Mouse (Mus musculus) midbrain, embryonic 13.5 days (tissue): Measurements from ENCODE around the gene Mthfsd. TPM values are rescaled to one million over a fixed set of nuclear protein-coding genes. Genes with fewer than 3 reads are reported as not detected.

Experiments
- ATAC-seq: fragments of 200-750 bp; cut with Nextera tagmentation; 2 replicates; pipeline ENCODE4 v1.8.0; 2017; ENCODE audit warnings: mild to moderate bottlenecking, moderate TSS enrichment, moderate library complexity
- H3K27ac ChIP-seq: fragments of 300-500 bp; sonication (generic); 2 replicates; pipeline ENCODE4 v1.5.1; 2015; ENCODE audit warnings: inconsistent platforms, mild to moderate bottlenecking, moderate library complexity
- H3K27me3 ChIP-seq: fragments of 300-500 bp; sonication (generic); 2 replicates; pipeline ENCODE4 v1.6.1; 2015; ENCODE audit warnings: mild to moderate bottlenecking, inconsistent platforms
- H3K36me3 ChIP-seq: fragments of 300-500 bp; sonication (generic); 2 replicates; pipeline ENCODE4 v1.6.1; 2015; ENCODE audit warnings: mild to moderate bottlenecking, inconsistent platforms
- H3K4me1 ChIP-seq: fragments of 300-500 bp; sonication (generic); replicated peaks from 2 replicates; pipeline ENCODE4 v1.6.1; 2015; ENCODE audit warnings: inconsistent platforms
- H3K4me2 ChIP-seq: fragments of 300-500 bp; sonication (generic); replicated peaks from 2 replicates; pipeline ENCODE4 v1.6.1; 2015; ENCODE audit warnings: moderate library complexity, mild to moderate bottlenecking, inconsistent platforms
- H3K4me3 ChIP-seq: fragments of 300-500 bp; sonication (generic); replicated peaks from 2 replicates; pipeline ENCODE4 v1.5.1; 2015; ENCODE audit warnings: mild to moderate bottlenecking, inconsistent platforms
- H3K9ac ChIP-seq: fragments of 300-500 bp; sonication (generic); replicated peaks from 2 replicates; pipeline ENCODE4 v1.6.1; 2015; ENCODE audit warnings: mild to moderate bottlenecking, inconsistent platforms
- H3K9me3 ChIP-seq: fragments of 300-500 bp; sonication (generic); 2 replicates; pipeline ENCODE4 v1.6.1; 2016; ENCODE audit warnings: mild to moderate bottlenecking, inconsistent platforms
- WGBS: fragments of 180-500 bp; shearing (Covaris S2); methylation state at CpG from one replicate; pipeline ENCODE4 v1.1.7; 2015; 5-methylcytosine and 5-hydroxymethylcytosine counted together
- polyA plus RNA-seq: library from polyadenylated mRNA; unstranded; fragments of >200 nt; fragmentation: Nextera tagmentation; extraction: Ambion mirVana; gene quantifications from 2 replicates; pipeline ENCODE4 v1.2.1, GENCODE M21; 2015

Mthfsd gene
- polyA plus RNA-seq, 1 experiment from 2014 or later = 60.7 TPM

DNA sequence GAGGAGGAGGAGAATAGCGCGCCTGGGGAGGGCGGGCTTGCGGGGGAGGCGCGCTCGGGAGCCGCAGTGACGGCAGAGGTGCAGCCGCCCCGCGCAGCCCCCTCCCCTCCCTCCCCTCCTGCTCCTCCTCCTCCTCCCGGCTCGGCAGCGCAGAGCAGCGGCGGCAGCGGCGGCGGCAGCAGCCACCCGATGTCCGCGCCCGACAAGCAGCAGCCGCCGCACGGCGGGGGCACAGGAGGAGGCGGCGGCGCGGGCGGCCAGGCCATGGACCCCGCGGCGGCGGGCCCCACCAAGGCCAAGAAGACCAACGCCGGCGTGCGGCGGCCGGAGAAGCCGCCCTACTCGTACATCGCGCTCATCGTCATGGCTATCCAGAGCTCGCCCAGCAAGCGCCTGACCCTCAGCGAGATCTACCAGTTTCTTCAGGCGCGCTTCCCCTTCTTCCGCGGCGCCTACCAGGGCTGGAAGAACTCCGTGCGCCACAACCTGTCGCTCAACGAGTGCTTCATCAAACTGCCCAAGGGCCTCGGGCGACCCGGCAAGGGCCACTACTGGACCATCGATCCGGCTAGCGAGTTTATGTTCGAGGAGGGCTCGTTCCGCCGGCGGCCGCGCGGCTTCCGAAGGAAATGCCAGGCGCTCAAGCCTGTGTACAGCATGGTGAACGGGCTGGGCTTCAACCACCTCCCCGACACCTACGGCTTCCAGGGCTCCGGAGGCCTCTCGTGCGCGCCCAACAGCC lies 23.8 kb downstream of the Mthfsd start, which contains the start of gene Foxf1:
Gene Foxf1 (plus strand): TSS at position 177 of the 742 bp plus-strand sequence.
- WGBS = under 1% methylated on average over 64 of the region's 83 CpGs
- peak within 1 kb of the TSS; percentile 12; the same call in 1 of the 2 replicates for H3K9ac ChIP-seq

DNA sequence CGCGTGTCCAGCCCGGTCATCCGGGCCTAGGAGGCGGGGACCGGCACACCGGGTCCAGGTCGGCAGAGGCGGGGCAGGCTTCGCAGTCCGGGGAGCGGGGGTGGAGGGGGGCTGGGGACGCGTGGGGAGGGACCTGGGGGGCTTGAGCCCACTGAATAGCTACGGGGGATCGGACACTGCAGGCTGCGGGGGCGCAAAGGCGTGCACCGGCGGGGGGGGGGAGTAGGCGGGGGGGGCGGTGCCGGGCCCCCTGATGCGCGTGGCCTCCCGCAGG lies 24.3 kb downstream of the Mthfsd start:
- H3K4me3 ChIP-seq = peak overlapping the region; percentile 38
- peaks cover 99% of the 10 kb centered on the region for H3K27me3 ChIP-seq
- WGBS = 2% methylated on average over 11 of the region's 27 CpGs
- H3K9ac ChIP-seq = 0 out of 2 replicates have a peak overlapping the region, but pooled peaks have one; percentile 12
- ATAC-seq = peak; percentile 37; the same call in 1 of the 2 replicates
- H3K9me3 ChIP-seq = no peaks in the 10 kb centered on the region
- H3K27ac ChIP-seq = no peak overlapping the region
- peak overlapping the region; percentile 66 for H3K4me2 ChIP-seq
- no peaks in the 10 kb centered on the region for H3K36me3 ChIP-seq
- peaks cover 26% of the 10 kb centered on the region for H3K4me1 ChIP-seq

More for the DNA sequence above, 23.8 kb downstream of the Mthfsd start, which contains the start of gene Foxf1:
- Histone ChIP-seq H3K36me3 (no peaks in the 10 kb centered on the region), H3K27me3 (peaks cover 99% of the 10 kb centered on the region), H3K9me3 (no peaks in the 10 kb centered on the region), H3K4me2 (peak within 1 kb of the TSS; percentile 66), H3K27ac (no peak within 1 kb of the TSS), H3K4me1 (peaks cover 26% of the 10 kb centered on the region), H3K4me3 (peak within 1 kb of the TSS; percentile 38)
- ATAC-seq = no peak

DNA sequence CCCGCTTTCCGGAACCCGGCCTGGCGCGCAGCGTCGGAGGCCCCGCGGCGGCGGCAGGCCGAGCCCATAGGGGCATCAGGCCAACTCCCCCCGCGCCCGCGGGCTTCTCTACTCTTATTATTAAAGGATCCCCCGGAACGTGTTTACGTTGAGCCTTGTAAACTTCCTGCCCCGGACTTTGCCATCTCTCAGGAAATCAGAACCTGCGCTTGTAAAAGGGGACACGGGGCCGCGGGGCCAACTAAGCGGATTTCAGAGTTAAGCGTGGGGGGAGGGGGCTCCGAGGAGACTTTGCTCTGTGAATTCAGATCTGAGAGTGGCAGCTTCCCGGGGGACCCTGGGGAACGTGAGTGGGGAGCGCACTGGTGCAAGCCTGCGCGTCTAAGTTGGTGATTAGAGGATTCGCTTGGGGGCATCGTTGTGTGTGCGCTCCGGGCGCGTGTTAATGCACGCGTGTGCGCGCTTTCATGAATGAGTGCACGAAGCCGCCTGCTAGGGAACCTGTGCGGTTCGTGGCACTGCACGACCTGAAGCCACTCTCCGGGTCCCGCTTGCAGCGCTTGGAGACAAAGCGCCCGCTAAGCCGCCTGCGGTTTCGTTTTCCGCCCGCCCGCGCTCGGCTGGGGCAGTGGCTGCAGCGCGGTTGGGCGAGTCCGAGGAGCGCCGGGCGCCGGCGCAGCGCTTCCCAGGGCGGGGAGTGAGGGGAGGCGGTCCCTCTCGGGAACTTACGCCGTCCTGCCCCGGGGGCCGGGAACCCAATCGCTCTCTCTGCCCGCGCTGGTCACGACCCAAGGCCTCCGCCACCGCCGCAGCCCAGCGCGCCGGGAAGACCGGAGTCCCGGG lies 24.9 kb downstream of the Mthfsd start:
- Histone ChIP-seq H3K9ac (0 out of 2 replicates have a peak overlapping the region, but pooled peaks have one; percentile 12), H3K36me3 (no peaks in the 10 kb centered on the region), H3K27me3 (peaks cover 99% of the 10 kb centered on the region), H3K9me3 (no peaks in the 10 kb centered on the region), H3K4me1 (peaks cover 26% of the 10 kb centered on the region), H3K27ac (no peak overlapping the region), H3K4me3 (peak overlapping the region; percentile 38), H3K4me2 (peak overlapping the region; percentile 66)
- under 1% methylated on average over 89 of the region's 89 CpGs for WGBS
- peak; percentile 40 for ATAC-seq

DNA sequence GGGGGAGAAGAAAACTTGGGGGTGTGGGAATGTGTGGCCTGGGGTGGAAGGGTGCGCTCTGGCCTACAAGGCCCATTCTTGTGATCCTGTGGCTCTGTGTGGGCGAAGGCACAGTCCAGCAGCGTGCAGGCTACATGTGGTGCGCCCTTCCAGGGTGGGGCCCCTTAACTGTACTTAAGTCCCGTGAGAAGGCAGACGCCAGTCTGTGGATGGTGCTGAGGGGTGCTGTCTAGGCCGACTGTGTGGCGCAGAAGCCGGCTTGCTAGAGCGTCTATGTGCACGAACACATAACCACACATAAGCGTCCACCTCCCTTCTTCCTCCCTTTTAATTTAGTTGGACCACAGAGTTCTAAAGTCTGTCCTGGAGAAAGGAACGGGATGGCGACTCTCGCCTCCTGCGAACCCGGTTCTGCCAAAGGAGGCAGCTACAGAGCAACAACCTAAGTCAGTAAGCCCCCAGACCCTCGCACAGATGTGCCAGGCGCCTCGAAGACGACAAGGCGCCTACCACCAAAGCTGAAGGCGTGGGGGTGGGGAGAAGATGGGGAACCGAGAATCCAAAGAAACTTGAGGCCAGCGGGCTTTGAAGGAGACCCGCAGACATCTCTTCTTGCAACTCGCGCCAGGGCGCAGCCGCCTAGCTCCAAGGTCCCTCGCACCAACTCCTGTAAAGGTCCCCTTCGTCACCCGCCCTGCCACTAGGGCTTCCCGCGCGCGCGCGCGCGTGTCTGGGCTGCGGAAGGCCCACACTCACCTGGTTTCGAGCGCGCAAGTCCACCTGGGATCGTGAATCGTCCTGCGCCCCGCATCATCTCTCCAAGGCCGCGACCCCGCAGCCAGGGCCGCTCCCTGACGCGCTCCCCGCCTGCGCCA lies 25.7 kb downstream of the Mthfsd start:
- Histone ChIP-seq H3K4me3 (peak overlapping the region; percentile 38), H3K4me1 (peaks cover 26% of the 10 kb centered on the region), H3K9ac (no peak overlapping the region), H3K27ac (no peak overlapping the region), H3K27me3 (peaks cover 99% of the 10 kb centered on the region), H3K4me2 (peak overlapping the region; percentile 66), H3K36me3 (no peaks in the 10 kb centered on the region), H3K9me3 (no peaks in the 10 kb centered on the region)
- no peak for ATAC-seq
- under 1% methylated on average over 57 of the region's 57 CpGs for WGBS

GRCm38 (mm10) chr8:121081398-121081797 lies 26.8 kb downstream of the Mthfsd start:
- Histone ChIP-seq H3K9me3 (no peaks in the 10 kb centered on the region), H3K4me3 (no peak overlapping the region), H3K4me2 (no peak overlapping the region), H3K27ac (no peak overlapping the region), H3K27me3 (peaks cover 99% of the 10 kb centered on the region), H3K9ac (no peak overlapping the region), H3K36me3 (no peaks in the 10 kb centered on the region), H3K4me1 (peaks cover 26% of the 10 kb centered on the region)
- 0% methylated on average over 7 of the region's 7 CpGs for WGBS
- no peak for ATAC-seq

- ATAC-seq = no peak
- whole genome bisulfite sequencing = under 1% methylated on average over 49 of the region's 49 CpGs
- Histone ChIP-seq H3K27ac (no peak overlapping the region), H3K4me1 (peaks cover 26% of the 10 kb centered on the region), H3K4me3 (no peak overlapping the region), H3K9ac (no peak overlapping the region), H3K4me2 (no peak overlapping the region), H3K27me3 (peaks cover 99% of the 10 kb centered on the region), H3K9me3 (no peaks in the 10 kb centered on the region), H3K36me3 (no peaks in the 10 kb centered on the region)
These were observed 27.7 kb downstream of the Mthfsd start for GRCm38 (mm10) chr8:121080361-121081090.

DNA sequence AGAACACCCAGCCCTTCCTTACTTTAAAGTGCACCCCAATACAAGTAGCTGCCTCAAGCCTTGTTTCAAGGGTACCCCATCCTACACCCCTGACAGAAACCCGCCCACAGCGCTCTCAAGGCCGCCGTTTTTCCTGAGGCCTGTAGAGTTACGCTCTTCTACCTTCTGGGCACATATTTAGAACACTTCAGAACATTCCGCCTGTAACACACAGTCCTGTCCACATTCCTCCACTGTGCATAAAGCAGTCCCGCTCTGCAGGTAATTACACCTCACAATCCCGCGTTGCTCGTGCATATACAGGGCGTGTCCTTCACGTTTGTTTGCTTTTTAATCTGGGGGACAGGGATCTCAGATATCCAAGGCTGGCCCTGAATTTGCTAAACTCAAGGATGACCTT lies 28.2 kb downstream of the Mthfsd start:
- Histone ChIP-seq H3K9me3 (no peaks in the 10 kb centered on the region), H3K4me3 (no peak overlapping the region), H3K36me3 (no peaks in the 10 kb centered on the region), H3K4me1 (peaks cover 26% of the 10 kb centered on the region), H3K4me2 (no peak overlapping the region), H3K27me3 (peaks cover 99% of the 10 kb centered on the region), H3K9ac (no peak overlapping the region), H3K27ac (no peak overlapping the region)
- ATAC-seq = no peak
- 1% methylated on average over 12 of the region's 12 CpGs for whole genome bisulfite sequencing

DNA sequence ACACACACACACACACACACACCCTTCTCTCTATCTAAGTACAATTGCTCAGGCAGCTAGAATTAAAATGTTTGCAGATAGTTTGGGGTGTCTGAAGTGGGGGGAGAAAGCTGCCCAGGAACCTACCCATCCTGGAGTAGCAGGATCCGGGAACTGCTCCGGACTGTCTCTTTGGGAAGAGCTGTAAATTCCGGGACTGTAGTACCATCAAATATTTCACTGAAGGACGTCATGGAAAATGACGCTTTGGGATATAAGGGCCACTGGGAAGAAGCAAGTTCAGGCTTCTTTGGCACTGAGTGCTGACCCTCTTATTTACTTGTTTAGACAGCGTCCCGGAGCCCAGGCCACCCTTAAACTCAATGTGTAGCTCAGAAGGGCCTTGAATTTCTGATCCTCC lies 29.0 kb downstream of the Mthfsd start:
- 1% methylated on average over 7 of the region's 7 CpGs for WGBS

DNA sequence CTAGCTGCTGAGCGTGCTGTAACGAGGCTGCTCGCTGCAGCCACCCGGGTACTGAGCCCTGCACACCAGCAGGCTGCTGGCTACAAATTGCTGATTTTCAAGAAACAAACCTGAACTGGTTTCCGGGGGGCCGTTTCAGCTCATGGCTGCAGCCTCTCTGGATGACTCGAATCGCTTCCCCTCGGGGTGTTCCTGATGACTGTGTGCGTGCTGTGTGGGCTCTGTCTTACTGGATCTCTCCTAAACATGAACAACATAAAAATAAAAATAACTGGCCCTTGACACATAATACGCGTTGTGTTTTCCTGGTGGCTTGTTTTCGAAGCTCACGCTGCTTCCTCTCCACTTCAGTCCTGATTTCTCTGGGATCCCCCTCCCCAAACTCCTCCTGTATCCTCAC lies 29.5 kb downstream of the Mthfsd start:
- H3K9ac ChIP-seq = no peak overlapping the region
- under 1% methylated on average over 14 of the region's 14 CpGs for WGBS

More for the DNA sequence above, 29.0 kb downstream of the Mthfsd start:
- Histone ChIP-seq H3K9ac (no peak overlapping the region), H3K4me3 (no peak overlapping the region), H3K9me3 (no peaks in the 10 kb centered on the region), H3K27me3 (peaks cover 99% of the 10 kb centered on the region), H3K36me3 (no peaks in the 10 kb centered on the region), H3K4me2 (no peak overlapping the region), H3K4me1 (peaks cover 19% of the 10 kb centered on the region), H3K27ac (no peak overlapping the region)
- no peak for ATAC-seq

DNA sequence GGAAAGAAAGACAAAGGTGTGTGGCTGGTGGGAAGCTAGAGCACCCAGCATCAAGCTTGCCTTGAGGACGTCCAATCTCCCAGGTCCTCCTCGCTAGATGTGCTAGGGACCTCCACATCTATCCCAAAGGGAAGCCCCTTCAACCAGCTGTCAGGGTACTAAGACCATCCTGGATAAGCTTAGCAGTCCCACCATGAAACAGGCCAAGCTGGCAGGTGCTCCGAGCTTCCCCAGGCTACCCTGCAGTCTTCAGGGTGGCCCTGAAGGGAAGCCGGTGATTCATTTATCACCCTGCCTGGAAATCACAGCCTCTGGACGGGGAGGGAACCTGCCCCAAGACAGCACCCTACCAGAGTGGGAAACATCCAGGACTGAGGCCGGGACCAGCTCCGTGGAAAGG lies 31.6 kb downstream of the Mthfsd start:
- Histone ChIP-seq H3K9ac (no peak overlapping the region), H3K4me1 (peaks cover 12% of the 10 kb centered on the region), H3K9me3 (no peaks in the 10 kb centered on the region), H3K4me3 (no peak overlapping the region), H3K27me3 (peaks cover 99% of the 10 kb centered on the region), H3K27ac (no peak overlapping the region), H3K4me2 (no peak overlapping the region), H3K36me3 (no peaks in the 10 kb centered on the region)
- no peak for ATAC-seq
- 5% methylated on average over 7 of the region's 7 CpGs for WGBS

More for the DNA sequence above, 29.5 kb downstream of the Mthfsd start:
- no peaks in the 10 kb centered on the region for H3K36me3 ChIP-seq
- peaks cover 99% of the 10 kb centered on the region for H3K27me3 ChIP-seq
- no peak overlapping the region for H3K4me3 ChIP-seq
- H3K9me3 ChIP-seq = no peaks in the 10 kb centered on the region
- ATAC-seq = no peak
- no peak overlapping the region for H3K27ac ChIP-seq
- no peak overlapping the region for H3K4me2 ChIP-seq
- H3K4me1 ChIP-seq = peaks cover 15% of the 10 kb centered on the region

GRCm38 (mm10) chr8:121075936-121076335 lies 32.3 kb downstream of the Mthfsd start:
- Histone ChIP-seq H3K4me3 (no peak overlapping the region), H3K4me2 (no peak overlapping the region), H3K27ac (no peak overlapping the region), H3K36me3 (no peaks in the 10 kb centered on the region), H3K4me1 (peaks cover 12% of the 10 kb centered on the region), H3K9ac (no peak overlapping the region), H3K9me3 (no peaks in the 10 kb centered on the region), H3K27me3 (peaks cover 99% of the 10 kb centered on the region)
- ATAC-seq = no peak
- 1% methylated on average over 13 of the region's 13 CpGs for WGBS
